In the genomic region with DNA sequence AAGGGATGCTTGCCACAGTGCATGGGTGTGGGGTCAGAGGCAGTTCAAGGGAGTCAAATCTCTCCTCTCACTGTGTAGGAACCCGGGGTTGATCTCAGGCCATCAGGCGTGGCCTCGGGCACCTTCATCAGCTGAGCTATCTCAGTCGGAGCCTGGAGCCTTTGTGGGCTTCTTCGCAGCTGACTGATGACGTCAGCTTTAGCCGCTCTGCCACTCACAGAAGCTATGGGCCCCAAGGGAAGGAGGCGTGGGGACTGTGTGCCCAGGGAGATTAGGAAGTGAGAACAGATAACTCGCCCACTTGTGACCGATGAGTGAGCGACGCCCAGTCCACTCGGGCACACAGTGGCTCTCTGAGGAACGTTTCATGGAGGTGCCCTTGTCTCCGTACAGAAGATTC, we compare ENCODE assay signal across 11 mouse cellular contexts. TPM values are rescaled to one million over a fixed set of nuclear protein-coding genes. Genes with fewer than 3 reads are reported as not detected.
A peak's percentile ranks its signal among the peaks of the same experiment; 100 is the strongest.
DNase-seq lines count a peak whose midpoint lies in the region; ATAC-seq and TF ChIP-seq lines count a peak whose summit lies in the region.
"Had no signal": no experiment of that assay in that cellular context is flagged by ENCODE, and none has a peak within 500 bp of the region (broad histone marks: within the 10 kb centered on the region; RNA-seq: fewer than 3 reads in every experiment).

No protein-coding gene starts in this region.

- TF ChIP-seq EP300 in liver, postnatal 0 days (IDR thresholded peaks at IDR 0.05; ENCODE audit: low read depth): no peak; the same call in 1 of the 2 replicates

- H3K4me2 ChIP-seq in kidney, embryonic 15.5 days: peak overlapping the region; percentile 2; the same call in 1 of the 2 replicates
- peak overlapping the region; percentile 49 for H3K4me2 ChIP-seq in liver, postnatal 0 days (ENCODE audit: low read depth, low read length)
- 0 out of 2 replicates have a peak overlapping the region, but pooled peaks have one; percentile 21 for H3K4me2 ChIP-seq in stomach, embryonic 15.5 days

- no peaks in the 10 kb centered on the region for H3K9me3 ChIP-seq in kidney, embryonic 15.5 days (replicated peaks)
- H3K9me3 ChIP-seq in liver, postnatal 0 days (ENCODE audit: low read length): no peaks in the 10 kb centered on the region
- no peaks in the 10 kb centered on the region for H3K9me3 ChIP-seq in stomach, embryonic 15.5 days

- ATAC-seq in kidney, embryonic 15.5 days (replicated peaks; ENCODE audit: low FRiP score): peak; percentile 19; the same call in 1 of the 2 replicates
- ATAC-seq in erythroid progenitor cell, adult 5-6 weeks (replicated peaks; ENCODE audit: low FRiP score, poor library complexity, severe bottlenecking): peak; percentile 74
- peak; percentile 78 for ATAC-seq in liver, postnatal 0 days
- ATAC-seq in stomach, embryonic 15.5 days (ENCODE audit: insufficient read depth, low FRiP score, low read depth): peak; percentile 54
- ATAC-seq in cerebellum, adult (ENCODE audit: insufficient number of reproducible peaks, low FRiP score, low TSS enrichment): no peak

- H3K9ac ChIP-seq in kidney, embryonic 15.5 days: no peak overlapping the region
- no peak overlapping the region; the same call in 1 of the 2 replicates for H3K9ac ChIP-seq in liver, postnatal 0 days (replicated peaks)
- no peak overlapping the region for H3K9ac ChIP-seq in stomach, embryonic 15.5 days

- WGBS in kidney, embryonic 15.5 days: 44% methylated on average over 15 of the region's 15 CpGs
- 11% methylated on average over 15 of the region's 15 CpGs for WGBS in liver, postnatal 0 days (ENCODE audit: insufficient replicate concordance)
- 30% methylated on average over 15 of the region's 15 CpGs for WGBS in stomach, embryonic 15.5 days

- H3K4me1 ChIP-seq in kidney, embryonic 15.5 days: peaks cover 34% of the 10 kb centered on the region
- H3K4me1 ChIP-seq in liver, postnatal 0 days (ENCODE audit: insufficient read depth): peaks cover 21% of the 10 kb centered on the region
- peaks cover 19% of the 10 kb centered on the region for H3K4me1 ChIP-seq in stomach, embryonic 15.5 days

- H3K27ac ChIP-seq in kidney, embryonic 15.5 days: no peak overlapping the region
- H3K27ac ChIP-seq in liver, postnatal 0 days (ENCODE audit: low read depth): no peak overlapping the region
- no peak overlapping the region for H3K27ac ChIP-seq in stomach, embryonic 15.5 days

- H3K27me3 ChIP-seq in kidney, embryonic 15.5 days: peaks cover 31% of the 10 kb centered on the region
- H3K27me3 ChIP-seq in liver, postnatal 0 days (ENCODE audit: insufficient read depth, low read length): peaks cover 10% of the 10 kb centered on the region
- H3K27me3 ChIP-seq in stomach, embryonic 15.5 days (replicated peaks): 0 out of 2 replicates have a peak, but pooled peaks cover 4% of the 10 kb centered on the region

- H3K4me3 ChIP-seq in kidney, embryonic 15.5 days (replicated peaks): no peak overlapping the region
- H3K4me3 ChIP-seq in liver, postnatal 0 days (ENCODE audit: low read depth, low read length): peak overlapping the region; percentile 36
- H3K4me3 ChIP-seq in stomach, embryonic 15.5 days (replicated peaks): no peak overlapping the region

- no peaks in the 10 kb centered on the region for H3K36me3 ChIP-seq in kidney, embryonic 15.5 days
- H3K36me3 ChIP-seq in liver, postnatal 0 days (replicated peaks; ENCODE audit: insufficient read depth, low read length): no peaks in the 10 kb centered on the region
- H3K36me3 ChIP-seq in stomach, embryonic 15.5 days: no peaks in the 10 kb centered on the region
- H3K36me3 ChIP-seq: G1E had no signal

- no peak for TF ChIP-seq CTCF in liver, postnatal 0 days (IDR thresholded peaks at IDR 0.05; ENCODE audit: low read depth)

- no peak for DNase-seq in kidney, postnatal 36 days
- DNase-seq in liver, postnatal 0 days: peak; percentile 68
- DNase-seq in urinary bladder, postnatal 10 days (ENCODE audit: low spot score): no peak
- DNase-seq in right cerebral cortex, postnatal 36 days (ENCODE audit: low spot score in 2 of 2): no peak
- DNase-seq: cerebellum, adult 11 months had no signal

RNA-seq across cellular contexts. Expression of a gene that starts 2.8 kb away (rescaled TPM):
- 0.87 and 1.4 TPM in 2 replicates for polyA plus RNA-seq in kidney, embryonic 15.5 days (2015; fragmentation: Nextera tagmentation; extraction: Ambion mirVana)
- not detected in 2 replicates for total RNA-seq in erythroid progenitor cell, adult 5-6 weeks (2015; ENCODE audit: low replicate concordance)
- total RNA-seq in erythroid progenitor cell, adult 5-6 weeks (2017; ENCODE audit: low replicate concordance): not detected in 2 replicates
- polyA plus RNA-seq in liver, postnatal 0 days (2015; fragmentation: Nextera tagmentation; extraction: Ambion mirVana): 0.71 and 1.0 TPM in 2 replicates
- 2.0 and 2.7 TPM in 2 replicates for polyA plus RNA-seq in stomach, embryonic 15.5 days (2015; fragmentation: Nextera tagmentation; extraction: Ambion mirVana)
- total RNA-seq: gastrocnemius, adult 18-20 months had no signal
- polyA plus RNA-seq: G1E had no signal
